Mouse (Mus musculus): Measurements from ENCODE around the gene Ugt1a10.

DNA sequence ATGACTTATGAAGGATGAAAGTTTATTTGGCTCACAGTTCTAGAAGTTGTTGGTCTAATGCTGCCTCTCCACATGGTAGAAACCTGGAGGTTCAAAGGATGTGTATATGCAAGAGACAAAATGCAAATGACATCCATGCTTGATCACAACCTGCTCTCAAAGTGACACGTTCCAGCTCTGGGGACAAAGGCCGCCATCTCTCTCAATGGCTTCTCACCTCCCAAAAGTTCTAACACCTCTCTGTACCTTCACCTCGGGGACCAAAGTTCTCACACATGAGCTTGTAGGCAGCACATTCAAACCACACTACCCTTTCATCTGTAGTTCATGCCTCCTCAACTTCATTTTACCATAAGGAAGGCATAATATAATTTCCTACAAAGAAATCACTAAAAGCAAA, 162.4 kb downstream of the Ugt1a10 start:
- no peak for TF ChIP-seq CTCF (IDR thresholded peaks at IDR 0.05; ENCODE audit: control insufficient read depth, insufficient read depth, low read length)
- TF ChIP-seq POLR2A (IDR thresholded peaks at IDR 0.05; ENCODE audit: borderline replicate concordance, control insufficient read depth, low read depth, low read length), result no peak

Measured in bone marrow, adult 2 months (tissue).